Mouse (Mus musculus): ENCODE measurements at regions not wholly inside any gene's neighbourhood (a gene's known extent, or its start where the extent isn't known, plus 50 kb on each side); places are given as distances from the start of the nearest gene placed in this dataset.

DNA sequence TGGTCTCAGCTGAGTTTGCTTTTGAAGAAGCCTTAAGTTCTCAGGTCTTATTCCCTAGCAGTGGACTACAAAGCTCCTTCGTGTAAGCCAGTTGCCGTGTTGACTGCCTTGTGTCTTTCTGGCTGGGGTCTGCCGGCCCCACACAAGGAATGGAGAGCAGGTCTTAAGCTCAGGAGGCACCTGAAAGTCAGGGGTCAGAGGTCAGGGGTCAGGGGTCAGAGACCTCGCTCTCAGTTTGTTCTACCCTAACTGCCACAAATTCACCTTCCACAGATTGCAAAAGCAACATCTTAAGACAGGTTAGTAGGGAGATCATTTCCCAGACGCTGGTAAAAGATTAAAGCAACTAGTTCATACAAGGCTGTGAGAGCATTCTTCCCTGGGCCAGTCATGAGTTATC lies 505.8 kb upstream of the Sox11 start:
- H3K4me2 ChIP-seq (replicated peaks): no peak overlapping the region
- H3K4me1 ChIP-seq (replicated peaks): no peaks in the 10 kb centered on the region
- no peak overlapping the region for H3K9ac ChIP-seq
- H3K27ac ChIP-seq: no peak overlapping the region
- H3K9me3 ChIP-seq: no peaks in the 10 kb centered on the region
- ATAC-seq: no peak
- 61% methylated on average over 5 of the region's 5 CpGs for WGBS
- H3K4me3 ChIP-seq (replicated peaks): no peak overlapping the region
- no peaks in the 10 kb centered on the region for H3K27me3 ChIP-seq (replicated peaks)
- H3K36me3 ChIP-seq: no peaks in the 10 kb centered on the region

GRCm38 (mm10) chr12:27847397-27847796 lies 505.0 kb upstream of the Sox11 start:
- H3K4me2 ChIP-seq (replicated peaks): no peak overlapping the region
- H3K27ac ChIP-seq: no peak overlapping the region
- no peaks in the 10 kb centered on the region for H3K36me3 ChIP-seq
- H3K9me3 ChIP-seq: no peaks in the 10 kb centered on the region
- no peak overlapping the region for H3K9ac ChIP-seq
- peak; percentile 62 for ATAC-seq
- no peaks in the 10 kb centered on the region for H3K27me3 ChIP-seq (replicated peaks)
- H3K4me1 ChIP-seq (replicated peaks): no peaks in the 10 kb centered on the region
- 59% methylated on average over 10 of the region's 10 CpGs for WGBS
- H3K4me3 ChIP-seq (replicated peaks): no peak overlapping the region

- no peak for ATAC-seq
Measured at GRCm38 (mm10) chr12:27844958-27845357, 502.6 kb upstream of the Sox11 start.

GRCm38 (mm10) chr12:27838955-27839354 lies 496.6 kb upstream of the Sox11 start:
- no peak overlapping the region for H3K9ac ChIP-seq

More at GRCm38 (mm10) chr12:27844958-27845357, 502.6 kb upstream of the Sox11 start:
- H3K36me3 ChIP-seq: no peaks in the 10 kb centered on the region
- H3K4me2 ChIP-seq (replicated peaks): no peak overlapping the region
- H3K4me3 ChIP-seq (replicated peaks): no peak overlapping the region
- H3K27me3 ChIP-seq (replicated peaks): no peaks in the 10 kb centered on the region
- H3K9me3 ChIP-seq: no peaks in the 10 kb centered on the region
- no peak overlapping the region for H3K9ac ChIP-seq
- no peaks in the 10 kb centered on the region for H3K4me1 ChIP-seq (replicated peaks)
- no peak overlapping the region for H3K27ac ChIP-seq

GRCm38 (mm10) chr12:27838384-27838783 lies 496.0 kb upstream of the Sox11 start:
- Histone ChIP-seq H3K36me3 (no peaks in the 10 kb centered on the region), H3K4me2 (replicated peaks) (no peak overlapping the region), H3K4me1 (replicated peaks) (no peaks in the 10 kb centered on the region), H3K27me3 (replicated peaks) (no peaks in the 10 kb centered on the region), H3K9ac (no peak overlapping the region), H3K4me3 (replicated peaks) (no peak overlapping the region), H3K9me3 (no peaks in the 10 kb centered on the region), H3K27ac (no peak overlapping the region)
- WGBS: 82% methylated on average over 6 of the region's 6 CpGs
- no peak for ATAC-seq

More at GRCm38 (mm10) chr12:27838955-27839354, 496.6 kb upstream of the Sox11 start:
- no peaks in the 10 kb centered on the region for H3K4me1 ChIP-seq (replicated peaks)
- H3K9me3 ChIP-seq: no peaks in the 10 kb centered on the region
- H3K4me3 ChIP-seq (replicated peaks): no peak overlapping the region
- H3K36me3 ChIP-seq: no peaks in the 10 kb centered on the region
- no peak overlapping the region for H3K4me2 ChIP-seq (replicated peaks)
- H3K27ac ChIP-seq: no peak overlapping the region
- no peak for ATAC-seq
- no peaks in the 10 kb centered on the region for H3K27me3 ChIP-seq (replicated peaks)

DNA sequence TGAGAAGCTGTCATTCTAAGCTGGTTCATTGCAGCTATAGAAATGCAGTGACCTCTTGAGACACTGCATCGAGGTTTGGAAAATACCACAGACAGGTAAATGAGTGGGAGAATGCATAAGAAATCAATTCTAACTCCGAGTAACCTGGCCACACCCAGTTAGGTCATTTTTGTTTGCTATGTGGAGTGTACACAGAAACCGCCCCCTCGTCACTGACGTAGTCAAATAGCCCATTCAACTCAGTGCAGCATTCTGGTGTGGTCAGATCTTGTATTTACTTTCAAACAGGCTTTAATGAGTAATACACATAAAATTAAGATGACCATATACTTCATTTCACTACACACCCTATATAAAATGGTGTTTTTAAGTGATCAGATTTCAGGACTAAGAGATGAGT lies 483.8 kb upstream of the Sox11 start:
- Histone ChIP-seq H3K9ac (no peak overlapping the region), H3K4me2 (replicated peaks) (no peak overlapping the region), H3K27me3 (replicated peaks) (no peaks in the 10 kb centered on the region), H3K4me1 (replicated peaks) (no peaks in the 10 kb centered on the region), H3K9me3 (no peaks in the 10 kb centered on the region), H3K27ac (no peak overlapping the region), H3K4me3 (replicated peaks) (no peak overlapping the region), H3K36me3 (no peaks in the 10 kb centered on the region)
- no peak; the same call in 1 of the 2 replicates for ATAC-seq
- WGBS: 61% methylated on average over 5 of the region's 5 CpGs

GRCm38 (mm10) chr12:27823392-27823791 lies 481.0 kb upstream of the Sox11 start:
- WGBS: 48% methylated on average over 6 of the region's 6 CpGs
- no peak overlapping the region for H3K9ac ChIP-seq
- H3K4me3 ChIP-seq (replicated peaks): no peak overlapping the region
- no peak overlapping the region for H3K4me2 ChIP-seq (replicated peaks)
- no peaks in the 10 kb centered on the region for H3K36me3 ChIP-seq
- no peaks in the 10 kb centered on the region for H3K4me1 ChIP-seq (replicated peaks)
- no peak for ATAC-seq
- no peaks in the 10 kb centered on the region for H3K9me3 ChIP-seq
- no peaks in the 10 kb centered on the region for H3K27me3 ChIP-seq (replicated peaks)
- H3K27ac ChIP-seq: no peak overlapping the region

DNA sequence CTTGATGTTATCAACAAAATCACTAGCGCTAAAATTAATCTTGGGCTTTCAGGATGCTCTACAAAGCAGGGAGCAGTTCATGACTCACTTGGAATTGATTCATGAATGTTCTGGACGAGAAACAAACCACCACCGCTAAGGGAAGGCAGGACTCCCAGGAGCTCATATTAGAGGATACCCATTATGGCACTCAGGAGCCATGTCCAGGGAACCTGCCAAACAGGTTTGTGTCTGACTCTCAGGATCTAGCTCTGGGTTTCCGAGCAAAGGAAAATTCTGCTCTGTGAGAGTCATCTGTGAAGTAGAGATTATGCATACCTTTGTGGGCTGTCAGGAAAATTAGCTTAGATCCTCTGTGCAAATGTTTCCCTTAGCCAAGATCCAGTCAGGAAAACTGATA lies 454.3 kb upstream of the Sox11 start:
- no peak for ATAC-seq
- no peak overlapping the region for H3K9ac ChIP-seq
- H3K27me3 ChIP-seq (replicated peaks): no peaks in the 10 kb centered on the region
- H3K4me1 ChIP-seq (replicated peaks): no peaks in the 10 kb centered on the region
- no peak overlapping the region for H3K4me2 ChIP-seq (replicated peaks)
- H3K4me3 ChIP-seq (replicated peaks): no peak overlapping the region
- no peaks in the 10 kb centered on the region for H3K36me3 ChIP-seq
- no peaks in the 10 kb centered on the region for H3K9me3 ChIP-seq
- 56% methylated on average over 4 of the region's 4 CpGs for WGBS
- no peak overlapping the region for H3K27ac ChIP-seq

- Histone ChIP-seq H3K4me1 (replicated peaks) (no peaks in the 10 kb centered on the region), H3K27ac (no peak overlapping the region), H3K9ac (no peak overlapping the region), H3K4me2 (replicated peaks) (no peak overlapping the region), H3K4me3 (replicated peaks) (no peak overlapping the region), H3K27me3 (replicated peaks) (no peaks in the 10 kb centered on the region), H3K9me3 (no peaks in the 10 kb centered on the region), H3K36me3 (no peaks in the 10 kb centered on the region)
- WGBS: 17% methylated on average over 3 of the region's 3 CpGs
- ATAC-seq: peak; percentile 47; the same call in 1 of the 2 replicates
Measured at GRCm38 (mm10) chr12:27786716-27787291, 444.4 kb upstream of the Sox11 start.

GRCm38 (mm10) chr12:27780801-27781200 lies 438.4 kb upstream of the Sox11 start:
- ATAC-seq: no peak
- 94% methylated on average over 1 of the region's 1 CpGs for WGBS
- no peaks in the 10 kb centered on the region for H3K36me3 ChIP-seq

GRCm38 (mm10) chr12:27765948-27766347 lies 423.6 kb upstream of the Sox11 start:
- H3K4me2 ChIP-seq (replicated peaks): no peak overlapping the region
- no peak overlapping the region for H3K27ac ChIP-seq
- no peaks in the 10 kb centered on the region for H3K36me3 ChIP-seq
- no peak for ATAC-seq
- H3K4me1 ChIP-seq (replicated peaks): no peaks in the 10 kb centered on the region
- no peaks in the 10 kb centered on the region for H3K9me3 ChIP-seq
- WGBS: 24% methylated on average over 1 of the region's 1 CpGs
- no peak overlapping the region for H3K9ac ChIP-seq
- H3K4me3 ChIP-seq (replicated peaks): no peak overlapping the region
- no peaks in the 10 kb centered on the region for H3K27me3 ChIP-seq (replicated peaks)

More at GRCm38 (mm10) chr12:27780801-27781200, 438.4 kb upstream of the Sox11 start:
- Histone ChIP-seq H3K9me3 (no peaks in the 10 kb centered on the region), H3K9ac (no peak overlapping the region), H3K4me3 (replicated peaks) (no peak overlapping the region), H3K27me3 (replicated peaks) (no peaks in the 10 kb centered on the region), H3K4me2 (replicated peaks) (no peak overlapping the region), H3K4me1 (replicated peaks) (no peaks in the 10 kb centered on the region), H3K27ac (no peak overlapping the region)

DNA sequence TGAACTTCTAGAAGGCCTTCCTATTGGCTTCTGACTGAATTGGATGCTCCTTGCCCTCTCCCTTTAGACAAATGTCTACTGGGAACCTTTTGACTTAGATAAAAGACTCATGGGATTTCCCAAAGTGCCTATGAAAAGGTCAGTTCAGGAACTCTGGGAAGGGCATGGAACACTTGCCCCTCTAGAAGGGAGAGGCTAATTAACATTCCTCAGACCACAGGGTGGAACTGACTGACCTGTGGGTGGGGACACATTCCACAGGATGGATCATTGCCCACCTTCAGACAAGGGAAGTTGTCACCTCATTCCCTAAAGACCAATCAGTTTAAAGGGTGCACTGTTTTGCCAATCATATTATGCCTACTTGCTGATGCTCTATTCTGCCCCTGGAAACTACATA lies 416.6 kb upstream of the Sox11 start:
- Histone ChIP-seq H3K27me3 (replicated peaks) (no peaks in the 10 kb centered on the region), H3K4me3 (replicated peaks) (no peak overlapping the region), H3K4me1 (replicated peaks) (no peaks in the 10 kb centered on the region), H3K4me2 (replicated peaks) (no peak overlapping the region), H3K9me3 (no peaks in the 10 kb centered on the region), H3K36me3 (no peaks in the 10 kb centered on the region), H3K27ac (no peak overlapping the region), H3K9ac (no peak overlapping the region)
- ATAC-seq: no peak

DNA sequence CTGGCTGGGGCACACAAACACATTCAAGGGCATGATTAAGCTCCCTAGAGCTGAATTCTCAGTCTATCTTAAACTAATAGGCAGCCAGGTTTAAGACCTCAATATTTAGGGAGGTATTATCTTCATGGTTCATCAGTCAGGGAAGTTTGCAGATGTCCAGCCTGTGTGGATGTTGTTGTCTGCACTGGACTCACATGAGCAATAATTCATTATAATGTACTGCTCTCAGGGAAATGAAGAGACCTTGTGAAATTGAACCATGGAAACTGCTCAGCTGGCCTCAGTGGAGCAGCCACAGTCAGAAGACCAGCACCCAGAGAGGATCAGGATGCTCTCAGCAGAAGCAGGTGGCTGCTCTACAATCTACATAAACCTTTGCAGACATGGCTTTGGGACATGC lies 415.3 kb upstream of the Sox11 start:
- H3K4me1 ChIP-seq (replicated peaks): no peaks in the 10 kb centered on the region
- H3K4me3 ChIP-seq (replicated peaks): no peak overlapping the region
- no peak for ATAC-seq
- no peak overlapping the region for H3K27ac ChIP-seq
- H3K9ac ChIP-seq: no peak overlapping the region
- no peaks in the 10 kb centered on the region for H3K36me3 ChIP-seq
- no peaks in the 10 kb centered on the region for H3K9me3 ChIP-seq
- H3K4me2 ChIP-seq (replicated peaks): no peak overlapping the region
- H3K27me3 ChIP-seq (replicated peaks): no peaks in the 10 kb centered on the region

All from intestine, embryonic 15.5 days (tissue).